Mouse (Mus musculus): ENCODE measurements around the gene Dcst2. TPM values are rescaled to one million over a fixed set of nuclear protein-coding genes. Genes with fewer than 3 reads are reported as not detected.

The Dcst2 gene
- polyA plus RNA-seq, 1 experiment, result 0.01 TPM

- Histone ChIP-seq H3K27me3 (ENCODE audit: control insufficient read depth, insufficient read depth, insufficient read length) (no peaks in the 10 kb centered on the region), H3K4me2 (ENCODE audit: low read depth) (no peak overlapping the region), H3K79me2 (ENCODE audit: control insufficient read depth, insufficient read depth) (peaks cover 27% of the 10 kb centered on the region), H3K4me3 (no peak overlapping the region), H3ac (ENCODE audit: control insufficient read depth, insufficient read length) (no peak overlapping the region), H3K36me3 (ENCODE audit: control insufficient read depth, insufficient read depth) (peaks cover 19% of the 10 kb centered on the region)
- TF ChIP-seq POLR2A (IDR thresholded peaks at IDR 0.05; ENCODE audit: insufficient read length, low read depth), result no peak
- TF ChIP-seq MYOG (IDR thresholded peaks at IDR 0.05; ENCODE audit: control insufficient read depth in 1 of 3, insufficient read depth in 1 of 3, insufficient read length in 2 of 3, low read depth in 2 of 3), result no peak
- no peak for TF ChIP-seq POLR2AphosphoS2 (IDR thresholded peaks at IDR 0.05; ENCODE audit: insufficient read length, low read depth)
- no peak for TF ChIP-seq USF1 (IDR thresholded peaks at IDR 0.05; ENCODE audit: low read depth)
- TF ChIP-seq TCF12 (IDR thresholded peaks at IDR 0.05; ENCODE audit: insufficient read depth, poor library complexity, severe bottlenecking), result no peak
- no peak for TF ChIP-seq MYOD1 (IDR thresholded peaks at IDR 0.05; ENCODE audit: control insufficient read depth in 1 of 3, insufficient read length in 2 of 3, low read depth in 2 of 3)
- TF ChIP-seq E2F4 (IDR thresholded peaks at IDR 0.05; ENCODE audit: insufficient read depth), result no peak
- no peak for TF ChIP-seq MAX (IDR thresholded peaks at IDR 0.05; ENCODE audit: low read depth)
- TF ChIP-seq REST (IDR thresholded peaks at IDR 0.05; ENCODE audit: insufficient read depth, insufficient read length), result no peak
- no peak for TF ChIP-seq TCF3 (IDR thresholded peaks at IDR 0.05; ENCODE audit: insufficient read length, low read depth)
Measured at GRCm38 (mm10) chr3:89425876-89426275, 64.1 kb downstream of the Dcst2 start.

Other genes with a start within 250 kb of the Dcst2 start
- gene Pklr, start 225.8 kb upstream of the Dcst2 start, polyA plus RNA-seq (2012; fragmentation: generic; extraction: Trizol), result not detected
- 0.10 TPM for gene Hcn3, start 201.8 kb upstream of the Dcst2 start, polyA plus RNA-seq (2012; fragmentation: generic; extraction: Trizol)
- gene Clk2, start 197.2 kb upstream of the Dcst2 start, polyA plus RNA-seq (2012; fragmentation: generic; extraction: Trizol), result 22.2 TPM
- 127 TPM for gene Scamp3, start 184.5 kb upstream of the Dcst2 start, polyA plus RNA-seq (2012; fragmentation: generic; extraction: Trizol)
- gene Fam189b, start 178.8 kb upstream of the Dcst2 start, polyA plus RNA-seq (2012; fragmentation: generic; extraction: Trizol), result 15.0 TPM
- 52.5 TPM for gene Gba, start 159.0 kb upstream of the Dcst2 start, polyA plus RNA-seq (2012; fragmentation: generic; extraction: Trizol)
- 5.9 TPM for gene Thbs3, start 146.8 kb upstream of the Dcst2 start, polyA plus RNA-seq (2012; fragmentation: generic; extraction: Trizol)
- 114 TPM for gene Mtx1, start 134.9 kb upstream of the Dcst2 start, polyA plus RNA-seq (2012; fragmentation: generic; extraction: Trizol)
- gene Muc1, start 132.9 kb upstream of the Dcst2 start, polyA plus RNA-seq (2012; fragmentation: generic; extraction: Trizol), result 0.37 TPM
- gene Krtcap2, start 116.0 kb upstream of the Dcst2 start, polyA plus RNA-seq (2012; fragmentation: generic; extraction: Trizol), result 371 TPM
- 15.2 TPM for gene Trim46, start 115.7 kb upstream of the Dcst2 start, polyA plus RNA-seq (2012; fragmentation: generic; extraction: Trizol)
- 222 TPM for gene Dpm3, start 102.6 kb upstream of the Dcst2 start, polyA plus RNA-seq (2012; fragmentation: generic; extraction: Trizol)
- 48.7 TPM for gene Slc50a1, start 91.4 kb upstream of the Dcst2 start, polyA plus RNA-seq (2012; fragmentation: generic; extraction: Trizol)
- 8.2 TPM for gene Efna1, start 80.8 kb upstream of the Dcst2 start, polyA plus RNA-seq (2012; fragmentation: generic; extraction: Trizol)
- gene Efna3, start 39.0 kb upstream of the Dcst2 start, polyA plus RNA-seq (2012; fragmentation: generic; extraction: Trizol), result 1.8 TPM
- gene Efna4, start 23.9 kb upstream of the Dcst2 start, polyA plus RNA-seq (2012; fragmentation: generic; extraction: Trizol), result 5.4 TPM
- 78.4 TPM for gene Adam15, start 12.0 kb upstream of the Dcst2 start, polyA plus RNA-seq (2012; fragmentation: generic; extraction: Trizol)
- 0.41 TPM for gene Dcst1, start 3.3 kb downstream of the Dcst2 start, polyA plus RNA-seq (2012; fragmentation: generic; extraction: Trizol)
- 47.0 TPM for gene Zbtb7b, start 32.8 kb downstream of the Dcst2 start, polyA plus RNA-seq (2012; fragmentation: generic; extraction: Trizol)
- not detected for gene Lenep, start 40.8 kb downstream of the Dcst2 start, polyA plus RNA-seq (2012; fragmentation: generic; extraction: Trizol)
- gene Flad1, start 49.9 kb downstream of the Dcst2 start, polyA plus RNA-seq (2012; fragmentation: generic; extraction: Trizol), result 19.8 TPM
- gene Cks1b, start 56.4 kb downstream of the Dcst2 start, polyA plus RNA-seq (2012; fragmentation: generic; extraction: Trizol), result 113 TPM
- gene Shc1, start 56.5 kb downstream of the Dcst2 start, polyA plus RNA-seq (2012; fragmentation: generic; extraction: Trizol), result 95.5 TPM
- gene Pygo2, start 68.2 kb downstream of the Dcst2 start, polyA plus RNA-seq (2012; fragmentation: generic; extraction: Trizol), result 58.5 TPM
- 159 TPM for gene Pbxip1, start 74.7 kb downstream of the Dcst2 start, polyA plus RNA-seq (2012; fragmentation: generic; extraction: Trizol)
- 67.9 TPM for gene Pmvk, start 92.6 kb downstream of the Dcst2 start, polyA plus RNA-seq (2012; fragmentation: generic; extraction: Trizol)
- gene Kcnn3, start 158.2 kb downstream of the Dcst2 start, polyA plus RNA-seq (2012; fragmentation: generic; extraction: Trizol), result 0.68 TPM